Mouse (Mus musculus): ENCODE data around the gene Coro1c. TPM values are rescaled to one million over a fixed set of nuclear protein-coding genes. Genes with fewer than 3 reads are reported as not detected.
"Not testable (repeated sequence)": the region's sequence is repeated elsewhere in the genome, so short reads cannot be mapped to it uniquely, and the experiment has no call there.

The Coro1c gene
- polyA plus RNA-seq, 1 experiment from 2014 or later, result 71.3 TPM

GRCm38 (mm10) chr5:113830292-113830643 lies 78.3 kb downstream of the Coro1c start:
- DNase-seq (ENCODE audit: low spot score), result peak; percentile 91

DNA sequence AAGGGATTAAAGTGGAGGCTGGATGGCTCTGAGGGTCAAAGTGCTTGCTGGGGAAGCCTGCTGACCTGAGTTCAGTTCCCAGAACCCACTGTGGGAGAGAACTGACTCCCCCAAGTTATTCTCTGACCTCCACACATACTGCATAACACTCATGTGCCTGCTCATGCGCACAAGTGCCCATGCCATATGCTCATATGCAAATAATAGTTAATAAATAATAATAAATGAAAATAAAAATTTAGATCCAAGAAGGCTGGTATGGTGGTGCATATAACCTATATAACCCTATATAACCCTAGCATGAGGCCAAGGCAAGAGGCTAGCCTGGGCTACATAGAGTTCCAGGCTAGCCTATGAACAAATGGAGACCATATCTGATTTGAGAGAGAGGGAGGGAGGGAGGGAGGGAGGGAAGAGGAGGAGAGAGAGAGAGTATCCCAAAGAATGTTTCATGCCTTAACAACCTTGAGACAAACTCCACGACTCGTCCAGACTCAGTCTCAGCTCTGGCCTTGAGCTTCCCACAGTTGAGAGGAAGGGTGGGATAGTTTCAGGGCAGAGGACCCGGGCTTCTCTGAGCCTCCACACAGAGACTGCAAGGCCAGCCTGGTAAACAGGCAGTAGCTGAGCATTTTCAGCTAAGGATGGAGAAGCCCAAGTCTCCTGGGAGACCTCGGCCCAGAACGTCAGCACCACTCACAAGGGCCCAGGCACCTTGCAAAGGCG lies 78.8 kb downstream of the Coro1c start:
- DNase-seq (ENCODE audit: low spot score), result no peak

DNA sequence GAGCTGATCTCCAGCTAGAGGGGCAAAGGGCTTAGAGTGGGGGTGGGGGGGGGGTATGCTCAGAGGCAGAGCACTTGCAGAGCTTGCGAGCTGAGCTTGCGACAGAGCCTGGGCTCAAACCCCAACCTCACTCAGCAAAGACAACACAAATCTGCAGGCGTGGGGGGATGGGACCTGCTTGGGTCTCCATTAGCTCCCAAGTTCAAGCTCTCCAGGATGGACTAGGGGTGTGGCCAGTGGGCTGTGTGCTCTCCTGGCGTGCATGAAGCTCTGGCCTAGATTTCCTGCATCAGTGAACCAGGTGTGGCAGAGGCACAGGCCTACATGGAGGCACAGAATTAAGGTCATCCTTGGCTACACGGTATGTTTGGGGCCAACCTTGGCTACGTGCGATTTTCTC lies 80.1 kb downstream of the Coro1c start:
- peak; percentile 62 for DNase-seq (ENCODE audit: low spot score)

GRCm38 (mm10) chr5:113827991-113828411 lies 80.6 kb downstream of the Coro1c start:
- peak; percentile 46 for DNase-seq (ENCODE audit: low spot score)

- no peak for DNase-seq (ENCODE audit: low spot score)
Observed at GRCm38 (mm10) chr5:113826619-113827018, 81.9 kb downstream of the Coro1c start.

- peak; percentile 76 for DNase-seq (ENCODE audit: low spot score)
Observed at GRCm38 (mm10) chr5:113825558-113825957, 83.0 kb downstream of the Coro1c start.

DNA sequence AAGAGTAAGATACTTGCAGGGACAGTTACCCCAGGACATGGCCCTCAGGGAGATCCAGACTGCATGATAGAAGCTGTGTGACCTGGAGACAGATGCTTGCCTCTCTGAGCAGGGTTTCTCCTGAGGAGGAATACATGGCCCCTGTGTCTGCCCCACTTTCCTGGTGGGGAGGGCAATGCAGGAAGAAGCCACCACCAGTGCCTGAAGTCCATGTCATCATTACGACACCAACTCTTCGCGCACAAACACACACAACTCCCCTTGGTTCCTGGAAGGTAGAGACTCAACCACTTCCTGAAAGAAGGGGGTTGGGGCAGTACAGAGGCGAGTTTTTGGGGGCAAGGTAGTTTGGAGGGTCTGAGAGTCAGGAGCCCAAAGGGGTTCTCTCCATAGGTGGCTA lies 84.3 kb downstream of the Coro1c start:
- peak; percentile 56 for DNase-seq (ENCODE audit: low spot score)

- no peak for DNase-seq (ENCODE audit: low spot score)
Observed at GRCm38 (mm10) chr5:113818572-113818971, 90.0 kb downstream of the Coro1c start.

GRCm38 (mm10) chr5:113815638-113816152 lies 92.9 kb downstream of the Coro1c start:
- peak; percentile 85 for DNase-seq (ENCODE audit: low spot score)

- DNase-seq (ENCODE audit: low spot score), result no peak
Observed at GRCm38 (mm10) chr5:113815041-113815389, 93.5 kb downstream of the Coro1c start.

GRCm38 (mm10) chr5:113814111-113815040 lies 94.2 kb downstream of the Coro1c start:
- no peak for DNase-seq (ENCODE audit: low spot score)

DNA sequence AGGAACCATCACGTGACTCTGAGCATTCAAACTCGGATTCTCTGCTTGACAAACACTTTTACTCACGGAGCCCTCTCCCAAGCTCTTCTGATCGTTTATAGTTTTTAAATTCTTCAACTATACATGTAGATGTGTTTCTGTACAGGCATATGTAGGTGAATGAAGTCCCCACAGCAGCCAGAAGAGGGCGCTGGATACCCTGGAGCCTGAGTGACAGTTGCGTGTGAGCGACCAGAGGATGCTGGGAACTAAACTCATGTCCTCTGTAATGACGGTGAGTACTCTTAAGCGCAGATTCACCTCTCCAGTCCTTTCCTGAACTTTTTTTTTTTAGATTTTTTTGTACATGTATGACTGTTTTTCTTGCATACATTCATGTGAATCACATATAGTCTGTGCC lies 95.0 kb downstream of the Coro1c start:
- DNase-seq (ENCODE audit: low spot score), result peak; percentile 41

GRCm38 (mm10) chr5:113812638-113813037 lies 95.9 kb downstream of the Coro1c start:
- DNase-seq (ENCODE audit: low spot score), result no peak

GRCm38 (mm10) chr5:113811824-113812420 lies 96.6 kb downstream of the Coro1c start:
- DNase-seq (ENCODE audit: low spot score), result not testable (repeated sequence)

GRCm38 (mm10) chr5:113810111-113810510 lies 98.4 kb downstream of the Coro1c start:
- no peak for DNase-seq (ENCODE audit: low spot score)

- no peak for DNase-seq (ENCODE audit: low spot score)
Observed at GRCm38 (mm10) chr5:113808177-113808576, 100.4 kb downstream of the Coro1c start.

DNA sequence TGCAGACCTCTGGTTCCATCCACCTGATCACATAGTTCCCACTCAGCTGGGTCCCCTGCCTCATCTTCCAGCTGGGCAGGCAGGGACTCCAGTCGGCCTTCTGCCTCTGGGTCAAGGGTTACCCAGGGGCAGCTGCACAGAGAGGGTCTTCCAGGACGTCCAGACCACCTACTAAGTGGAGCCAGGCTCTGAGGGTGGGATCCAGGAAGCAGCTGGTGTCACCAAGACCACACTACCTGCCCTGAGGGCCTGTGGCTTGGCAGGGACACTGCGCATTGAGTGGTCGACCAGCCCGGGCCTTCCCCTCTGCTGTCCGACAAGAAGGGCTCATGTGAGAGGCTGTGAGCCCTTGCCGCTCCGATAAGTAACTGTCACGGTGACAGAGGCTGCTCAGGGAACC lies 100.8 kb downstream of the Coro1c start:
- DNase-seq (ENCODE audit: low spot score), result no peak

GRCm38 (mm10) chr5:113806414-113806813 lies 102.1 kb downstream of the Coro1c start:
- DNase-seq (ENCODE audit: low spot score), result no peak

- DNase-seq (ENCODE audit: low spot score), result no peak
Observed at GRCm38 (mm10) chr5:113805301-113805700, 103.3 kb downstream of the Coro1c start.

DNA sequence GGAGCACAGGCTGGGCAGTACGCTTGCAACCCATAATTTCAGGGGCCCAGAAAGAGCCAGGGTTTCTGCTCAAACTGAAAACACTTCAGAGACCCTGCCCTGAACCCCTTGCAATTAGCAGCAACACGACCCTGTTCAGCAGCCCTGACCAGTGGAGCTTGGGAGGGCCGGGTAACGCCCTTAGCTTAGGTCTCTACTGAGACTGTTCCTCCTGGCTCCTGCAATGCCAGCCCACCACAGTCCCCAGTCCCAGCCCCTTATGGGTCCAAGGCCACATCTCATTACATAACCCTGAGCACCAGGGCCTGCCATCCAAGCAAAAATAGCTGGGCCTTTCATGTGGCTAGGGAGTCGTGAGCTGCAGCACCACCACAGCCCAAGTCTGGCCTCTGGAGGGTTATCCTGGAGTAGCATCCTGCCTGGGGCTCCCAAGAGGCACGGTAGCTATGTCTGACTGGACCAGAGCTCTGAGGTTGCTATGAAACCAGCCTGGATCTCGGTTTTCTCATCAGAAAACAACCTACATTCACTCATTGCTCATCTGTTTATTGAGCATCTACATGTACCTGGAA lies 104.1 kb downstream of the Coro1c start:
- DNase-seq (ENCODE audit: low spot score), result no peak

- no peak for DNase-seq (ENCODE audit: low spot score)
Observed at GRCm38 (mm10) chr5:113800280-113800679, 108.3 kb downstream of the Coro1c start, which contains the start of gene Tmem119. Gene Tmem119 (minus strand): TSS chr5:113800516.

Data from thymus, postnatal 0 days (tissue).